Mouse (Mus musculus) kidney, adult 2 months (tissue): ENCODE results near the gene Ptgir.

Experiments used
- CTCF ChIP-seq: fragments of 200-500 bp; conservative IDR thresholded peaks from 2 replicates; pipeline ENCODE4 v1.5.1; 2011; ENCODE audit warnings: low read depth, mild to moderate bottlenecking, control low read depth, low read length, moderate library complexity, mixed read lengths; ENCODE audit not compliant: insufficient read depth, insufficient read length
- POLR2A ChIP-seq: fragments of 200-500 bp; IDR thresholded peaks from one replicate; pipeline ENCODE4 v1.6.1; 2011; ENCODE audit warnings: low read depth, low read length, control low read depth

DNA sequence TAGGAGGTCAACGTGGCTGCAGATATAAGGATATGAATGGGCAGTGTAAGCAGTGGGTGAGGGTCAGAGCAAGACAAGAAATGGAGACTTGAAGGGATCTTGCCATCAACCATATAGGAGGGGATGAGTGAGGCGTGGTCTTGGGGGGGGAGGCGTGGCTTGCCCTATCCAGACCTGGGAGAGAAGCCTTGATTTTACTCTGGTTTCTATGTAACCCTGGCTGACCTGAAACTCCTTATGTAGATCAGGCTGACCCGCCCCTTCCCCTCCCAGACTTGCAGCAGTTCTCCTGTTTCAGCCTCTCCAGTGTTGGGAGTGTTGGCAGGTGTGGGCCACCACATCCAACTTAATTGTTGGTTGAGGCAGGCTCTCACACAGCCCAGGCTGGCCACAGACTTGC lies 22.0 kb upstream of the Ptgir start:
- TF ChIP-seq CTCF = no peak
- no peak for TF ChIP-seq POLR2A
